Mouse (Mus musculus) Muller cell, postnatal 12 days (primary cell): Measurements from ENCODE around the gene Ptbp1.

Experiments used
- DNase-seq: peaks from one replicate; pipeline ENCODE4 v3.0.0-alpha.2; 2015; ENCODE audit errors: inconsistent ontology term

The Ptbp1 gene

DNA sequence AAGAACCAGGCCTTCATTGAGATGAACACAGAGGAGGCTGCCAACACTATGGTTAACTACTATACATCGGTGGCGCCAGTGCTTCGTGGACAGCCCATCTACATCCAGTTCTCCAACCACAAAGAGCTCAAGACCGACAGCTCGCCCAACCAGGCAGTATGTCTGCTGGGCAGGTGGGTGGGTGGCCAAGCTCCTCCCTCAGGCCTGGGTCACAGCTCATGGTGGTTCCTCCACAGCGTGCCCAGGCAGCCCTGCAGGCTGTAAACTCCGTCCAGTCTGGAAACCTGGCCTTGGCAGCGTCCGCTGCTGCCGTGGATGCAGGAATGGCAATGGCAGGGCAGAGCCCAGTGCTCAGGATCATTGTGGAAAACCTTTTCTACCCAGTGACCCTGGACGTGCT lies 4.9 kb downstream of the Ptbp1 start:
- DNase-seq = no peak

DNA sequence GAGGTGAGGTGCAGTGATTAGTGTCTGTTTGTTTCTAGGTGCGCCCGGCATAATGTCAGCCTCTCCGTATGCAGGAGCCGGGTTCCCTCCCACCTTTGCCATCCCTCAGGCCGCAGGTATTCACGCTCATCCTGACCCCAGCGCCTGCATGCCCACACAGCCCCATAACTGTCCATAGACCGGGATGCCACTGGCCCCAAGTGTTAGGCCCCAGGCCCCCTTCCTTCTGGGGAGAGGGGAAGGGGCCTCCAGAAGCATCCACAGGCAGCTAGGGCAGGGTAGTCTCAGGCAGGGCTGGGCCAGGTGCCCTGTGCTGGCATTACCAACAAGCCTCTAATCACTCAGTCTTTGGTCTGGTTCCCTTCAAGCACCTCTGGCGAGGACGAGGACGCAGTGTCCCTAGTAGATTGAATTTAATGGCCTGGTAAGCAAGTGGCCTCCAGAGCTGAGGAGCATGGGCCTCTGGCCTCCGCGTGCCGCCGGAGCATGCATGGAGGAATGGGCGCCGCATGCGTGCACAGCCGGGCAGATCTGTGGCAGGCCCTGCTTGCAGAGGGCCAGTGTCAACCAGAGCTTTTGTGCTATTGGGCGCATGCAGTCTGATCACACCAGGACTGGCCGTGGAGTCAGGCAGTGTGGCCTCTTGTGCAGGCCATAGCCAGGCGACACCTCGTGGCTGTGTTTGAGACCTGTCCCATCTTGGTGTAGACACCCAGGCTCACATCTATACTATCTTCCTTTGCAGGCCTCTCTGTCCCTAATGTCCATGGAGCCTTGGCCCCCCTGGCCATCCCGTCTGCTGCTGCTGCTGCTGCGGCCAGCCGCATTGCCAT lies 6.1 kb downstream of the Ptbp1 start:
- no peak for DNase-seq

- no peak for DNase-seq
These were observed 7.2 kb downstream of the Ptbp1 start for GRCm38 (mm10) chr10:79861230-79862048.

DNA sequence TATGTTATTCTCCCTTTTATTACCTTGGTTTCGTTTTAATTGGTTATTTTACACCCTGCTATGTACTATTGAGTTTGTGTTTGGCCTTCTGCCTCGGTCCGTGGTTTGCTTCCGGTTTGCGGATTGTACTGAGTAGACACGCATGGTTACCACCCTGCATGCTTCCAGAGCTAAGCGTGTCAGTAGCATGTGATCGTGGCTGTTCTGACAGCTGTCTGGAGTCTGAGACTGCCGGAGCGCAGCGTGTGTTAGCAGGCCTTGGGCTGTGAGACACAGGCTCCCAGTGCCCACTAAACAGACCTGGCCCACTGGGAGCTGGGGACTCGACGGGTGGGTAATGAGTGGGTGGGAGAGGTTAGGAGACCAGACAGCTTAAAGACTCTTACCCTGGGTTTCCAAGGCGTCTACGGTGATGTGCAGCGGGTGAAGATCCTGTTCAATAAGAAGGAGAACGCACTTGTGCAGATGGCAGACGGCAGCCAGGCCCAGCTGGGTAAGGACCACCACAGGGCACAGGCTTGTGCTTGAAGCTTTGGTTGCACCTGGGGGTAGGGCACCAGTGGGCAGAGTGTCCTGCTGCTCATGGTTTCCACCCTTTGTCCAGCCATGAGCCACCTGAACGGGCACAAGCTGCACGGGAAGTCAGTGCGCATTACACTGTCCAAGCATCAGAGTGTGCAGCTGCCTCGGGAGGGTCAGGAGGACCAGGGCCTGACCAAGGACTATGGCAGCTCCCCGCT lies 8.0 kb downstream of the Ptbp1 start:
- DNase-seq = no peak

GRCm38 (mm10) chr10:79862925-79863324 lies 8.7 kb downstream of the Ptbp1 start:
- no peak for DNase-seq

GRCm38 (mm10) chr10:79864351-79865188 lies 10.3 kb downstream of the Ptbp1 start:
- no peak for DNase-seq

- DNase-seq = no peak
These were observed 11.0 kb downstream of the Ptbp1 start for GRCm38 (mm10) chr10:79865189-79865601.

DNA sequence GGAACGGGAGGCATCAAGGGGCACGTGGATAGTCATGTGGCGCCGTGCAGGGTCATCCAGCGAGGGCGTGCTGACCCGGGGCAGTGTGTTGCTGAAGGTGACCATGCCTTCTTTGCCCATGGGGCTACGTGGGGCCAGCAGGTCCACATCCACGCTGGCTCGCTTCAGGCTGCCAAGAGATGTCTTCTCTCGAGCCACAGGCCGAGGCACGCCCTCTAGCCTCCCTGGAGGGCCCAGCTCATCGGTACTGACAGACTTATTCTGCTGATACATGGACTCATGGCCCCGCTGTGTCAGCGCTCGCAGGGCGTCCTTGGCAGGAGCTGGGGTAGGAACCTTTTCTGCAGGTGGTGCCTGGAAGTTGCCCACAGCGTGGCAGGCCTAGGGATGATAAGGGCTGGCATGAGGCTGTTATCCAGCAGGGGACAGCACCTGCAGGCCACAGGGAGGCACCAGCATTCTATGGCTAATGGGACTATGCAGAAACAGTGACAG lies 11.6 kb downstream of the Ptbp1 start:
- DNase-seq = no peak

DNA sequence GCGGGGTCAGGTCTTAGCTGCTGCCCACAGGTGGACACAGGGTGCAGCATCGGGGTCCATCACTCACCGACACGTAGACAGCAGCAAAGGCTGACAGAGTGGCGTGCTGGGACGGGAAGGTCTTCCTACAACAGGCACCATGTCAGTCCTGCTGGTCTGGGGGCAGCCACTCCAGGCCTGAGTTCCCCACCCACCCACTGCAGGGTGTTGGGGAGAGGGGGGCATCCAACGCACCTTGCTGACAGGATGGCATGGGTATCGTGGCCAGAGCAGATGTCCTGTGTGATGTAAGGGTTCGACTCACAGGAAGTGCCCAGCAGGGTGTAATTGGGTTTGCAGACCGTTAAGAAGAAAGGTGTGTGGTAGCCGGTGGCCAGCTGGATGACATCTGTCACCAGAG lies 12.4 kb downstream of the Ptbp1 start:
- DNase-seq = no peak

DNA sequence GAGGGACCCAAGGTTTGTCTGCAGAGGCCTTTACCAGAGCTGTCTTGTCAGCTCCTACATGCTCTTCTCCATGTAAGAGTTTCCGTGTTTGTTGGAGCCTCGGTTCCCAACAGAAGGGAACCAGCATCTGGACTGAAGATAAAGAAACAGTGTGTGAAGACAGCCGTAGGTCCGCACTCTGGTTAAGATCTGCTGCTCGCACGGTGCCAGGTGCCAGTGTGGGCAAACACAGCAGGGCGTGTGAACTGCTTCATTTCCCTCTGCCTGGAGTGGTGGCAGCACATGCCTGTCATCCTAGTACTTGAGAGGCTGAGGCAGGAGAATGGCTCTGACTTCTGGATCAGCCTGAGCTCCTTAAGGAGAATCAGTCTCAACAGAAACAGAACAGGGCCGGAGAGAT lies 17.6 kb downstream of the Ptbp1 start:
- no peak for DNase-seq

DNA sequence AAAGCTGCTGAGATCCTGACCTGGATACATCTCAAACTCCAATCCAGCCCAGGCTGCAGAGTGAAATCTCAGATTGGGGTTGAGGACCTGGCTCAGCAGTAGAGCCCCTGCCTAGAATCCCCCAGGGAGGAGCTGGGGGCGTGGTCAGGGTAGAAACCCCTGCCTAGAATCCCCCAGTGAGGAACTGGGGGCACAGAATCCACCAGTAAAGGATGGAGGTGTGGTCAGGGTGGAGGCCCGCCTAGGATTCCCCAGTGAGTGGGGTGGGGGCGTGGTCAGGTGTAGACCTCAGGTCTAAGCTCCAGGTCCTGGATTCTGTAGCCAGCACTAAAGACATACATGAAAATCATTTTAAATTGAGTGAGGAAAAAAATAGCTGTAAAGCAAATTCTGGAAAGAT lies 18.6 kb downstream of the Ptbp1 start:
- DNase-seq = no peak

GRCm38 (mm10) chr10:79873313-79873712 lies 19.1 kb downstream of the Ptbp1 start:
- DNase-seq = peak; percentile 40

DNA sequence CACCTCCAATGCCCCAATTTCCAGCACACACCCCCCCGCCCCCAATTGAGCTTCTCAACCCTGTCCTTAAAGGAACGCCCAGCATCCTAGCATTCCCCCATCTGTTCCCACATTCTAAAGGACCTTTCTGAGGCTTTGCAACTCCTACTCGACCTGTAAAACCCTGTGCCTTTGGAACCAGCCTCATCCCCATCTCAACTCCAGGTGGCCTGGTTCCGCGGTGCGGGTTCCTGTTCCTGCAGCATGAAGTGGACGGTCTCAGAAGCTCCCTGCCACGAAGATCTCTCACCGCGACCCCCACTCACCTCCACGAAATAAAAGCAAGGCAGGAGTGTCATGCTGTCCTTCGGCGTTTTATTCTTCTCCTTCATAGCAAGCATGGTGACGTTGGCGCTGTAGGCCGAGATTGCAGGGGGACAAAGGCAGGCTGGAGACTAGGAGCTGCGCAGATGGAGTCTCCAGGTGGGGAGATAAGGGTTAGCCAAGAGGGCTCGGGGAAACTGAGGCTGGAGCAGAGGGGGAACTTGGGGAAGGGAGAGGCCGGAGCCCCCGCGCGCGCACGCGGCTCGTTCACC lies 19.6 kb downstream of the Ptbp1 start:
- no peak for DNase-seq

- peak; percentile 51 for DNase-seq
These were observed 20.1 kb downstream of the Ptbp1 start, which contains the start of the genes Prtn3 and Plppr3 for GRCm38 (mm10) chr10:79874290-79874862. TSS of gene Prtn3 (plus strand) at chr10:79874476. TSS of gene Plppr3 (minus strand) at chr10:79874634.

GRCm38 (mm10) chr10:79877174-79877573 lies 22.9 kb downstream of the Ptbp1 start:
- no peak for DNase-seq

DNA sequence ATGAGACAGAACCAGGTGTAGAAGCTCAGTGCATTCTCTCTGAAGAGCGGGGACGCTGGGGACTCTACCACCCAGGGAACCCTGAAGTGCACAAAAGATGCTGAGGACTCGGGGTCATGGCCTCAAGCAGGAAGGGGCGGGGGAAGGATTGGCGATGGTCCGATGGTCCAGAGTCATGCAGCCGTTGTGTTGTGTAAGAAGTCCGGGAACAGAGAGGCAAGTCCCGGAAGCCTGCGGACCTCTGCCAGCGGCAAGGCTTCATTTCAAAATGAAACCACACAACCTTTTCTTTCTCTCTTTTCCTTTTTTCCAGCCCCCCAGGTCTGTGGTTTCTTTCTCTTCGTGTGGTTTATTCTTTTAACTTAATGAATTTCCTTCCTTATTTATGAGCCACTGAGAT lies 23.5 kb downstream of the Ptbp1 start:
- DNase-seq = peak; percentile 75

DNA sequence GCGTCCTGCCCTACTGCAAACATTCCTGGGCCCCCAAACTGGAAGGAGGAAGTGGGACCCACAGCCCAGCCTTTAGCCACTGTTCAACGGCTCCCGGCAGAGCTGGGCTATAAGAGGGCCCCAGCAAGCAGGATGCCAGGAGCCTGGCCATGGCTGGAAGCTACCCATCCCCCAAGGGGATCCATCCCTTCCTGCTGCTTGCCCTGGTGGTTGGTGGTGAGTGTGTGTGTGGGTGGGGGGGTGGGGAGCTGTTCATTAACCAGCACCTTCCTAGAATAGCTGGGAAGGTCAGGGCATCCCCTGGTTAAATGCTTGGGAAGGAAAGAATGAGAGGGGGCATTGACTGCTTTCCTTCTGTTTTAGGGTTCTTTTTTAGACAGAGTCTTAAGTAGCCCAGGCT lies 25.3 kb downstream of the Ptbp1 start:
- no peak for DNase-seq

- no peak for DNase-seq
These were observed 26.5 kb downstream of the Ptbp1 start for GRCm38 (mm10) chr10:79880721-79881120.

DNA sequence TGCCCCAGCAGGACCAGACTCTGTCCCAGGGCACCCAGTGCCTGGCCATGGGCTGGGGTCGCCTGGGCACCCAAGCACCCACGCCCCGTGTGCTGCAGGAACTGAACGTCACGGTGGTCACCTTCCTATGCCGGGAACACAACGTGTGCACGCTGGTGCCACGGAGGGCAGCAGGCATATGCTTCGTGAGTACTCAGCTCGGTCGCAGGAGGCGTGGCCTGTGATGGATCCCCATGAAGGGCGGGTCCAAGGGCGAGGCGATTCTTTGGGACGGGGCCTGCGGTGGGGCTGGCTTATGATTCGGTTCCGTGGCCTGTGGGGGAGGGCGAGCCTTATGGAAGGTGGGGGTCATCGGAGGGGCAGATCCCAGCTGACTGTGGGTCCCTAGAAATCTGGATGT lies 27.8 kb downstream of the Ptbp1 start:
- DNase-seq = no peak
